Mouse (Mus musculus) naive thymus-derived CD4-positive, alpha-beta T cell, adult 2 months (primary cell): ENCODE measurements around the gene Cntnap4.

Experiments
- DNase-seq: peaks from one replicate; pipeline ENCODE4 v3.0.0-alpha.2; 2011; ENCODE audit warnings: low read depth

The Cntnap4 gene

GRCm38 (mm10) chr8:112569471-112570141 lies at the start of gene Cntnap4:
Cntnap4 (plus strand) TSS chr8:112570043.
- DNase-seq, result no peak

- no peak for DNase-seq
These were observed 12.5 kb upstream of the Cntnap4 start for GRCm38 (mm10) chr8:112557376-112557775.

DNA sequence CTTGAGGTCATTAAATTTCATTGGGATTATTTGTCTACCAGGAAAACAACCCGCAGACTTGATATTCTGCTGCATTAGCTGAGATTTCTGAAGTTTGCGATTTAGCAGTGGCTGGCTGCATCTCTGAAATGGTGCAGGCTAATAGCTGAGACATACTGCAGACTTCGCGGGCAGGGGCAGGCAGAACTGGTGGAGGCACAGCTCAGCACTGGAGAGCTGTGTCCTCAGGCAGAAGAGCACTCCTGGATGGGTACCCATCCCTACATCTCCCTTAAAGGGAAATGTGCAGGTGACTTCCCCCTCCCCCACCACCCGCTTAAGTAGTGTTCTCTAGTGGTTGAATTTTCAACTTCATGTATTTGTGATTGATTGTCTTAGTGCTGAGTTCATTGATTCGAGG lies 698 bp downstream of the Cntnap4 start:
- no peak for DNase-seq

DNA sequence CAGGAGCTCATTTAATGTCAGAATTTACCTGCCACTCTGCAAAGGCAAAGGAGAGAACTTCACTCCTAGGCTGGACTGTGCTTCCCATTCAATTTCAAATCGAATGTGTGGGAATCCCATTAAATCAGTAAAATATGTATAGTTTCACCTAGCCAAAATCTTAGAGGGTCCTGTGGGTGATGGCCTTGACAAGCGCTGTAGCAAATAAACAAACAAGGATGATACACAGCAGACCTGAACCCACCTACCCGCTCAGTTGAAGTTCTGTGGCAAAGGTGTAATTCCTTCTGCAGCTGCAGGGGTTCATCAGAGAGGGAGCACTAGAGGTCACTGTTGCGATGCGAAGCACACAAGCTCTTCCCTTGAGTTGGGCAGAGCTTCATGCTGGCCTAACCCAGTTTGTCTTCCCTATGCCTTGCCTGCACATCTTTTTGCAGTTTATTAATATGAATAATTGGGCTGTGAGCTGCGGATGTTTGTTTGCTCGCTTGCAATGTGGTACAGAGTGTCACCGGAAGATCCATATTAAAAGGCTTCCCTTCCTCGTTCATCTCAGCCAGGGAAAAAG lies 1.6 kb downstream of the Cntnap4 start:
- DNase-seq, result no peak

DNA sequence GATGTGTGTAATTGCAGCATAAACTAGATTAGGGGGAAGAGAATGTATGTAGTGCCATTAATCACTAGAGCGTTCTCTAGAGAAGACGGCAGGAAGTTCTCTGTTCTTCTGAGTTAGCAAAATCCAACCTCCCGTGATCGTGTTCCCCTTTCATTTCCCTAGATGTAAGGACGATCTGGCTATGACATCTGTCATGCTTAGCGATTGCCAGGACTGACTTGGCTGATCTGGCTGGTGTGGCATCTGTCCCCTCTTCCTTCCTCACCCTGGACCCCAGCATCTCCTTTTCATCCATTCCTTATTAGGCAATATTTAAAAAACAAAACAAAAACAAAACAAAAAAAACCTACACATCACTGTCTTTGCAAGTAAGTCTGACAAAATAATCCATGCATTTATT lies 11.6 kb downstream of the Cntnap4 start:
- no peak for DNase-seq

- DNase-seq, result no peak
These were observed 13.6 kb downstream of the Cntnap4 start for GRCm38 (mm10) chr8:112583440-112583839.

DNA sequence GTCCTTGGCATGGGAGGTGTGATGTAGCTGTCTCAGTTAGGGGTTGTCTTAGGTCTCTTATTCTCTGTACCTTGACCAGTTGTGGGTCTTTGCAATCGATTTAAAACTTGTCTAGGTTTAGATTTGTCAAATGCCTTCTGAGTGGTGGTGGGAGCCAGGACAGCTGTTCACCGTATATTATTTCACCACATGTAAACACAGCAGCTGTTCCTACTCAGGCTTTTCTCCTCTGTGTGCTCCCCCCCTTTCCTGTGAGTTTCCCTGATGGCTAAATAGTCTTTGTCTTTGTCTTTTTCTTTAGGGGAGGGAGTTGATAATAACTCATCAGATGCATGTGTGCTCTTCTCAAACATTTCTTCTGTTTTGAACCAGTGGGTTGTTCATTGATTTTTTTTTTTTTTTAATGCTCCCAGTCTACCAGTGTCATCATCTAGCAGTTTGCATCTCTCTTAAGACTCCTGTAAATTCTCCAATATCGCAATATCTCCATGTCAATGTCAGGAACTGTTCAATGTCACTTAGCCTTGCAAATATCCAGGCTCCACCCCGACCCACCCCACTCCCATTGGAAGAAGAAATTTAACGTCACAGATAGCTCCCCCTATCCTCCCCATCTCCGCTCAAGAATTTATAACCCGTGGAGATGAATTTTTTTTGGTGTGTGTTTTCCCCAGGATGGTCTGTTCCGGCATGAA lies 18.7 kb downstream of the Cntnap4 start:
- DNase-seq, result no peak

GRCm38 (mm10) chr8:112589052-112589389 lies 19.2 kb downstream of the Cntnap4 start:
- no peak for DNase-seq

DNA sequence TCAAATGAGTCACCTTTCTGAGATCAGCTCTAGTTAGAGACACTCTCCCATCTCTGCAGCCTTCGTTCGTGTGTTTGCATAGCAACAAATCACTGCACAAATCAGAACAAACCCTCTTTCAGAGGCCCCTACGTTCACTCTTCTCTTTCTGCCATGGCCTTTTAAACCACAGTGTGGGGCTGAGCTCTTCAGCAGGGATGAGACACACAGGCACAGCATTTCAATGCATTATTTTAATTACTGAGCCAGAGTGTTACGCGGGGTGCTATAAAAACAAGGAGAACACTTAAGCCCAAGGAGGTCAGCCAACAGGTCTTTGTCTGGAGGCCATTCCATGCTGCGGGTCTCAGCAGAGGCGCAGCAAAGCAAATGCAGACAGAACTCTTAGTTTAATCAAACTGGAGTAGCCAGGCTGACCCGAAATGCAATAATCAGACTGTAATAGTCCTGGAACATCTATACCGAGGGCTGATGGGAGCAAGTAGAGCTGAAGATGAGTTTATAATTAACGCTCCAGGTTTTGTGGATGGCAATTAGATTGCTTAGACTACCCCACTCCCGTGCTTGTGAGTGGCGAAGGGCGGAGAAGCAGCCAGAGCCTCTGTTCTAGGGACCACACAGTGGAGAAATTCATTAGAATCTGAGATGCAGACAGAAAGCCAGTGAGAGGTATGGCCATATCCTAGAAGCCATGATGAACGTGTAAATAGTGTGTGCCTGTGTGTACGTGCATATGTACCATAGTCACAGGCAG lies 26.4 kb downstream of the Cntnap4 start:
- no peak for DNase-seq

GRCm38 (mm10) chr8:112599975-112600374 lies 30.1 kb downstream of the Cntnap4 start:
- DNase-seq, result no peak

- no peak for DNase-seq
These were observed 31.3 kb downstream of the Cntnap4 start for GRCm38 (mm10) chr8:112601150-112601549.

- no peak for DNase-seq
These were observed 40.3 kb downstream of the Cntnap4 start for GRCm38 (mm10) chr8:112610121-112610520.

- DNase-seq, result no peak
These were observed 58.9 kb downstream of the Cntnap4 start for GRCm38 (mm10) chr8:112628791-112629190.

DNA sequence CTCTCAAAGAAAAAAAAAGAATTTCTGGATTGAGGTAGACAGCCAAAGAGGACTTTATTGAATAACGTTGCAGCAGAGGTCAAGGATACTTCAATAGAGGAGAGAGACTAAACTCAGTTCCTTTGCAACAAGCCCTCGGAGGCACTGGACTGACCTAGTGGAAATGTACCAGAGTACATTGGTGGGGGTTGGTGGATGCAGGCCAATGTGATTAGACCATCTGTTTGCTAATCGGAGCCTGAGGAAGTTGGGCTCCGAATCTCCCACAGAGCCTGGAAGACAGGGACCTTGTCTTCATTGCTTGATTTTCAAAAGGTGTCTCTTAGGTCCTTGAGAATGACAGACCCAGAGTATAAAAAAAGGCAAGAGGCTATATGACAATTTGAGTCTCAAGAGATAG lies 82.8 kb downstream of the Cntnap4 start:
- no peak for DNase-seq

- no peak for DNase-seq
These were observed 83.4 kb downstream of the Cntnap4 start for GRCm38 (mm10) chr8:112653276-112653675.

DNA sequence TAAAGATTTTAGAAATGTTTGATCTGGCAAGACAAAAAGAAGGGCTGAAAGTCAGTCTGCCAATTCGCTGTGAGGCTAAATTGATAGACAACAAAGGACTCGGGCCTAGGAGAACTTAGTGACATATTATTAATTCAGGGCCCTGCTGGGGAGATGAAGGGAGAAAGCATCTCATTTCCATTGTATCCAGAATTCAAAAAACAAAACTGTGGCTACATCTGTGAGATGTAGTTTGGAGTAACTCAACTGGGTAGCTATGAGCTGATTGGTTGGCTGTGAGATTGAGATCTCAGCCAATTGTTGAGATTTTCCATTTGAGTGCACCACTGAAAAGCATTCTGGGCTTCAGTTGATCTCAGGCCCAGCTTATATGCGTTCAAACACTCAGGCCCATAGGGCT lies 84.2 kb downstream of the Cntnap4 start:
- no peak for DNase-seq

- DNase-seq, result no peak
These were observed 94.2 kb downstream of the Cntnap4 start for GRCm38 (mm10) chr8:112664067-112664466.

DNA sequence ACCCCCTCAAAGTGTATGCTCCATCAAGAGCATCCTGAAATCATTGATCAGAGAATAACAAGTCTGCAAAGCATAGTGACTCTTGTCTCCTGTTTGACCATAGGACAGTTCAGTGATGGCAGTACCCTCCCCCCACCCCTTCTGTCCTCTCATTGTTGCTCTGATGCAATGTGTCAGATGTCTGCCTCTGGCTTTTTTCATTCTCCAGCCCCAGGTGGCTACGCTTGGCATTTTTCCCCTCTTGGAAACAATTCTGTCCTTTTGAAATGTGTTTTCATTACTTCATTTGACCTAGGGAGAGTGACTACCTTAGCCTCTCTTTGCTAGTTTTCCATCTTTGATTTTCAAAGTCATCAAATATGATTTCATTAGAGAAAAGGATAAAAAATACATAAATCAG lies 104.8 kb downstream of the Cntnap4 start:
- no peak for DNase-seq

GRCm38 (mm10) chr8:112681757-112682156 lies 111.9 kb downstream of the Cntnap4 start:
- DNase-seq, result no peak

GRCm38 (mm10) chr8:112695708-112696107 lies 125.9 kb downstream of the Cntnap4 start:
- no peak for DNase-seq

DNA sequence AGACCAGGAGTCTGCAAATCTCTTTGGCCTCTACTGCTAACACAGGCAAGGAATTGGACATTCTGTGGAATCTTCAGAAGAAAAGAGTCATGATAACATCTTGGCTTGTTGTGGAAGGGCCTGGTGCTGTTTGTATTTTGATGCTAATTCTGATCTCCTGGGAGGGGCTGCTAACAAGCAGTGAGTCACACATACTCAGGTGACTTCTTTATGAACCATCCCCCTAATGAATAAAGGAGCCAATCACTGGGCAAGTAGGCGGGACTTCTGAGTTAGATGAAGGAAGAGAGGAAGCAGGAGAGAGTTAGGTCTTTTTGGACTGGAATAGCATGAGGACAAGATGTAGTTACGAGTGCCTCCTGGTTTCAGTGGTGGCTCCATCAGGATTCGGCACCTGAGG lies 128.3 kb downstream of the Cntnap4 start:
- DNase-seq, result no peak

- DNase-seq, result no peak
These were observed 147.1 kb downstream of the Cntnap4 start for GRCm38 (mm10) chr8:112716982-112717381.

DNA sequence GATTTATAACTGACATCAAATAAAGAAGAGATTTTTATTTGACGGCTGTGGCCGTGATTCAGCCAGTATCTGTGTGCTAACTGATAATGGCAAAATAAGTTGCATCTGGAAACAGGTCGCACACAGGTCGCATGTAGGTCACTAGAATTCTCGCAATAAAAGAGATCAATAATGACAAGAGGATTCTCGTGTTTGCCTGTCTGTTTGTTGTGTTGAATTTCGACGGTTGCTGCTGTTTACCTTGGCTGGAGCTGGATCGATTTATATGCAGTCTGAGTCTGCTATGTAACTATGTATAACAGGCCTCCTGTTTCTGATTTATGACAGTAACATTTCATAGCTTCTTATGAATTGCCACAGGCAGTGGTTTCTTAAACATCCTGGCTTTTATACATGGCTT lies 155.1 kb downstream of the Cntnap4 start:
- no peak for DNase-seq
